Mouse (Mus musculus) intestine, embryonic 15.5 days (tissue): Measurements from ENCODE around the gene Arhgap28. TPM values are rescaled to one million over a fixed set of nuclear protein-coding genes. Genes with fewer than 3 reads are reported as not detected.
A peak's percentile ranks its signal among the peaks of the same experiment; 100 is the strongest.

Source experiments
- ATAC-seq: fragments of 200-750 bp; cut with Nextera tagmentation; 2 replicates; pipeline ENCODE4 v1.8.0; 2017; ENCODE audit warnings: moderate TSS enrichment, moderate library complexity
- H3K27ac ChIP-seq: fragments of 300-500 bp; sonication (generic); 2 replicates; pipeline ENCODE4 v1.5.1; 2015; ENCODE audit warnings: mild to moderate bottlenecking, inconsistent platforms
- H3K27me3 ChIP-seq: fragments of 300-500 bp; sonication (generic); replicated peaks from 2 replicates; pipeline ENCODE4 v1.6.1; 2015; ENCODE audit warnings: inconsistent platforms
- H3K36me3 ChIP-seq: fragments of 300-500 bp; sonication (generic); 2 replicates; pipeline ENCODE4 v1.6.1; 2015; ENCODE audit warnings: inconsistent platforms
- H3K4me1 ChIP-seq: fragments of 300-500 bp; sonication (generic); replicated peaks from 2 replicates; pipeline ENCODE4 v1.6.1; 2015; ENCODE audit warnings: inconsistent platforms
- H3K4me2 ChIP-seq: fragments of 300-500 bp; sonication (generic); replicated peaks from 2 replicates; pipeline ENCODE4 v1.6.1; 2015; ENCODE audit warnings: mild to moderate bottlenecking, inconsistent platforms
- H3K4me3 ChIP-seq: fragments of 300-500 bp; sonication (generic); replicated peaks from 2 replicates; pipeline ENCODE4 v1.5.1; 2015; ENCODE audit warnings: inconsistent platforms
- H3K9ac ChIP-seq: fragments of 300-500 bp; sonication (generic); 2 replicates; pipeline ENCODE4 v1.6.1; 2015; ENCODE audit warnings: inconsistent platforms
- H3K9me3 ChIP-seq: fragments of 300-500 bp; sonication (generic); 2 replicates; pipeline ENCODE4 v1.6.1; 2016; ENCODE audit warnings: inconsistent platforms
- WGBS: fragments of 180-500 bp; shearing (Covaris S2); methylation state at CpG from one replicate; pipeline ENCODE4 v1.1.7; 2015; 5-methylcytosine and 5-hydroxymethylcytosine counted together
- polyA plus RNA-seq: library from polyadenylated mRNA; unstranded; fragments of >200 nt; fragmentation: Nextera tagmentation; extraction: Ambion mirVana; gene quantifications from 2 replicates; pipeline ENCODE4 v1.2.1, GENCODE M21; 2015

Arhgap28 gene
- polyA plus RNA-seq, 1 experiment from 2014 or later, result 19.1 TPM

DNA sequence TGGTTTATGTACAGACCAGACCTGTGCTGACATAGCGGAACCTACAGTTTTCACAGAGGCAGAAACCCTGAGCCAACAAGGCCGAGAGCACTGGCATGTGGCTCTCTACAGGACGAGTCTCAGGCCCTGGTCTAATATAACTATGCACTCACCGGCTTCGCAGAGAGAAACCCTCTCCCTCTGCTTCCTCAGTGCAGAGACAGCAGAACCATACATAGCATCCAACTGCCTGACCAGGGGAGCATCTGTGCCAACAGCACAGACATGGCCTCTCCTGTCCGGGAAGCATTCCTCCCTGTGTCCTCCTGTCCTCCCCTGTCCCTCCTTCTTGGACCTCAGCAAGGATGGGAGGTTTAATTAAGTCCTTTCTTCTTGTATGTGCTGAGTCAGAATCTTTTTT is 75.6 kb downstream of the Arhgap28 start:
- Histone ChIP-seq H3K27ac (0 out of 2 replicates have a peak overlapping the region, but pooled peaks have one; percentile 2), H3K4me2 (no peak overlapping the region), H3K4me3 (no peak overlapping the region), H3K27me3 (no peaks in the 10 kb centered on the region), H3K9ac (no peak overlapping the region), H3K36me3 (no peaks in the 10 kb centered on the region), H3K9me3 (no peaks in the 10 kb centered on the region), H3K4me1 (no peaks in the 10 kb centered on the region)
- WGBS, result 88% methylated on average over 6 of the region's 6 CpGs
- ATAC-seq, result no peak

DNA sequence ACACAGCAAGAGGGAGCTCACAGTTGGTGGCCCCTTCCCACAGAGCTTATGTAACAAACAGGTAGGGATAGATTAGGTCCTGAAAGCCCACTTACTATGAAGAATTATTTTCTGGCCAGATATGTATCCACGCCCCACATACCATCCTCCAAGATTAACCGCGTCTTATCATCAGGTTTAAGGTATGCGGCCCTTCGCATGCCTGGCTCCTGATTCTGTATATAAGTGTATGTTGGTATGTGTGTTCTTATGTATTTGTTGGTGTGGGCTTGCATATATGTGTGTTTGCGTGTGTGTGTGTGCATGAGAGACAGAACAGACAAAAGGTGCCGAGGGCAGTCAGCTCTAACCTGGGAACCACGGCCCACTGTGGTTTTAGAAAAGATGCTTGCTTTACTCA is 76.1 kb downstream of the Arhgap28 start:
- H3K27ac ChIP-seq, result no peak overlapping the region
- H3K4me1 ChIP-seq, result no peaks in the 10 kb centered on the region
- no peak overlapping the region for H3K4me3 ChIP-seq
- H3K9ac ChIP-seq, result no peak overlapping the region
- H3K4me2 ChIP-seq, result no peak overlapping the region
- H3K27me3 ChIP-seq, result no peaks in the 10 kb centered on the region
- no peaks in the 10 kb centered on the region for H3K9me3 ChIP-seq
- 85% methylated on average over 8 of the region's 8 CpGs for WGBS
- no peak for ATAC-seq
- H3K36me3 ChIP-seq, result no peaks in the 10 kb centered on the region

DNA sequence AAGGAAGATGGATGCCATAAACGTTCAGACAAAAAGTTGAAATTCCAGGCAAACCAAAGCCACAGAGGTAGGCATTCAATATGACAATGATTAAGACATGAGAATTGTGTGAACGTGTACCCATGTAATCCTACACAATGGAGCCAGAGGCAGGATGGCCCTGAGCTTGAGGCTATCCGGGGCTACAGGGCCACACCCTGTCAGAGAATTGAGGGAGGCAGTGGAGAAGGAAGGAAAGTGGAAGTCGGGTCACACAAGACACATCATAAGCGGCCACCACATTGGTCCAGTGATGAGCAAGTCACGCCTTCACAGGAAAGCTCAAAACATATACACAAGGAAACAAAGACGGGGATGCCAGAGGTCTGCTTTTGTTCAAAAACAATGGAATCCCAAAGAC is 84.0 kb downstream of the Arhgap28 start:
- ATAC-seq, result no peak
- Histone ChIP-seq H3K9me3 (no peaks in the 10 kb centered on the region), H3K4me3 (no peak overlapping the region), H3K27ac (no peak overlapping the region), H3K36me3 (no peaks in the 10 kb centered on the region), H3K27me3 (no peaks in the 10 kb centered on the region), H3K9ac (no peak overlapping the region), H3K4me1 (no peaks in the 10 kb centered on the region), H3K4me2 (no peak overlapping the region)
- 85% methylated on average over 7 of the region's 7 CpGs for WGBS

DNA sequence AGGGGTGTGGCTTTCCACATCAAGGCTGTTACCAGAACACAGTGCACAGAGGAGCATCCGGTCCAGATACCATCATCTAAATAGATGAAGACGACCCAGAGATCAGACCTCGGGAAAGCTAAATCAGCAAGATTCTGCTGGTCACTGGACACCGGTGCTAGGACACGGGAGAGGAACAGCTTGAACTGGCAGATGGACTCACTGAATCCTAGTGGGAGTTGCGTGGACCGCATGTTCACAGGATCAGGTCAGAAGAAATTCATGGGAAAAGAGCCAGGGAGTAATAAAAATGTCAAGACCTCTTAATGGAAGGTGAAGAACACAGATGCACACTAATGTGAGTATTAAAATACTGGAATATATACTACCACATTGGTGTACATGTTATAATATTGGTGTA is 85.7 kb downstream of the Arhgap28 start:
- no peaks in the 10 kb centered on the region for H3K36me3 ChIP-seq
- no peak for ATAC-seq
- no peaks in the 10 kb centered on the region for H3K4me1 ChIP-seq
- no peak overlapping the region for H3K4me3 ChIP-seq
- H3K9ac ChIP-seq, result no peak overlapping the region
- WGBS, result 87% methylated on average over 7 of the region's 7 CpGs
- H3K4me2 ChIP-seq, result no peak overlapping the region
- H3K27ac ChIP-seq, result no peak overlapping the region
- no peaks in the 10 kb centered on the region for H3K27me3 ChIP-seq
- no peaks in the 10 kb centered on the region for H3K9me3 ChIP-seq

DNA sequence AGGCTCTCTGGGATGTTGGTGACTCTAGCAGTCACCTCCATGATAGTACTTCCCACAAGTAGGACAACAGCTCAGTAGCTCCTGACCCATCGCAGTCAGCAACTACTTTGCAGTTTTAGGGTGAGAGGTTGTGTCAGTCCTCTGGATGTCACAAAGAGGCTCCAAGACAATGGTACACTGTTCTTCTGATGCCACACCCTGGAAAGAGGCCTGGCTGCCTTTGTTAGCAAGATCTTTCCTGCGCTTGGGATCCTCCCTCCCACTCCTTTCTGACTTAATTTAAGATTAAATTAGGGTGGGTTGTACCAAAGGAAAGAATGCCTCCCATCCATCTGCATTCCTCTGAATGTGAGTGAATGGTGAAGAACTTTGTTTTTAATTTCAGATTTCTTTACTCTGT is 87.0 kb downstream of the Arhgap28 start:
- Histone ChIP-seq H3K9ac (no peak overlapping the region), H3K4me3 (no peak overlapping the region)

DNA sequence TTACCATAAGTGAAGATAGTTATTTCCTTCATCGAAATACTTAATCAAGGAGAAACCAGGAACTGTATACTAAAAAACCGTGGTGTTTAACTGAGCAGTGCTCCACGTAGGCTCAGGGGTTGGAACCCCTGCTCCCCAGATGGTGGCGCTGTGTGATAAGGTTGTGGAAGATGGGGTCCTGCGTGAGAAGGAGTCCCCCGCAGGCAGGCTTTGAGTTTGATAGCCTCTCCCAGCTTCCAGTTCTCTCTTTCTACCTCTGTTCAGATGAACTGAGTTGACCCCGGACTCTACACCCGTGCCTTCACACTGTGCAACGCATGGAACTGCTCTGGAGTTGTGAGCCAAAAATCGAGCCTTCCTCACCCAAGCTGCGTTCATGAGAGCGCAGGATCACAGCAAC is 91.3 kb downstream of the Arhgap28 start:
- H3K4me3 ChIP-seq, result no peak overlapping the region
- WGBS, result 56% methylated on average over 12 of the region's 12 CpGs
- no peaks in the 10 kb centered on the region for H3K36me3 ChIP-seq
- no peak overlapping the region for H3K4me2 ChIP-seq
- H3K4me1 ChIP-seq, result peaks cover 6% of the 10 kb centered on the region
- no peak overlapping the region for H3K27ac ChIP-seq
- no peak overlapping the region for H3K9ac ChIP-seq
- 0 out of 2 replicates have a peak, but pooled peaks have one; percentile 45 for ATAC-seq
- H3K27me3 ChIP-seq, result no peaks in the 10 kb centered on the region
- no peaks in the 10 kb centered on the region for H3K9me3 ChIP-seq

More for the DNA sequence above, 87.0 kb downstream of the Arhgap28 start:
- no peaks in the 10 kb centered on the region for H3K4me1 ChIP-seq
- no peaks in the 10 kb centered on the region for H3K36me3 ChIP-seq
- 84% methylated on average over 2 of the region's 2 CpGs for WGBS
- ATAC-seq, result no peak
- no peak overlapping the region for H3K4me2 ChIP-seq
- H3K27ac ChIP-seq, result no peak overlapping the region
- no peaks in the 10 kb centered on the region for H3K27me3 ChIP-seq
- H3K9me3 ChIP-seq, result no peaks in the 10 kb centered on the region

DNA sequence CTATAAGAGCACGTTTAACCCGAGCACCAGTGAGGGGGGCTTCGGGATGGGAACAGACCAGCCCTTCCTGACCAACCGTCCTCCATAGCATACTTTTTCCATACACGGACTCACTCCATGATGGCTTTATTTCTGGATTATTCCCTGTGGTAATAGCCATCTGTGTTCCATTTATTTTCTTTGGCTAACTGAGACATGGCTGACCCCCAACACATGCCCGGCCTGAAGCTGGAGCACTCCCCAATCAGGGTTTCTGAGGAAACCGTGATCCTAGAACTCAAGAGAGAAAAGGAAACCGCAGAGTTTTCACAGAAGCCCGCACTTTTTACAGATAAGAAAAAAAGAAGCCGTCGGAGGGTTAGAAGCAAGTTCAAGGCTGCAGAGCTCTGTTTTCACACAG is 91.9 kb downstream of the Arhgap28 start:
- WGBS, result 77% methylated on average over 11 of the region's 11 CpGs
- no peak for ATAC-seq

DNA sequence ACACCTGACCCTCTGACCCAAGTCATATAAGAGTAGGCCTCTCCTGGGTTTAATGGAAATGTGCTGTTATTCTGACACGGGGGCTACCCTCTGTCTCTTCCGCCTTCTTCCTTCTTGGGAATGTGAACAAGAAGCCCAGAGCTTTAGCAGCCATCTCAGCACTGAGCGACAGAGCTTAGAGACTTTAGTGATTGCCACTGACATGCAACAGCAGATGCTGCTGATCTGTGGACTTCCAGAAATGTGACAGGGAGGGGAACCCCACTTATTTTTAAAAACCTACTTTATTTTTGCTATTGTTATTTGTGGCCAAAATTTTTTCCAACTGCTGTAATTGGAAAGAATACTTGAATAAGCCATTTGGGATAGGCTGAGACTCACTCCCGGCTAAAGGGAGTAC is 95.4 kb downstream of the Arhgap28 start:
- H3K4me3 ChIP-seq, result no peak overlapping the region
- H3K36me3 ChIP-seq, result no peaks in the 10 kb centered on the region
- no peak overlapping the region for H3K9ac ChIP-seq
- 79% methylated on average over 4 of the region's 4 CpGs for WGBS
- no peak overlapping the region for H3K27ac ChIP-seq
- H3K27me3 ChIP-seq, result no peaks in the 10 kb centered on the region
- ATAC-seq, result peak; percentile 4; the same call in 1 of the 2 replicates
- peaks cover 6% of the 10 kb centered on the region for H3K4me1 ChIP-seq
- no peak overlapping the region for H3K4me2 ChIP-seq
- H3K9me3 ChIP-seq, result no peaks in the 10 kb centered on the region

More for the DNA sequence above, 91.9 kb downstream of the Arhgap28 start:
- Histone ChIP-seq H3K36me3 (no peaks in the 10 kb centered on the region), H3K27me3 (no peaks in the 10 kb centered on the region), H3K9ac (no peak overlapping the region), H3K27ac (no peak overlapping the region), H3K4me1 (peaks cover 6% of the 10 kb centered on the region), H3K4me3 (no peak overlapping the region), H3K4me2 (no peak overlapping the region), H3K9me3 (no peaks in the 10 kb centered on the region)

DNA sequence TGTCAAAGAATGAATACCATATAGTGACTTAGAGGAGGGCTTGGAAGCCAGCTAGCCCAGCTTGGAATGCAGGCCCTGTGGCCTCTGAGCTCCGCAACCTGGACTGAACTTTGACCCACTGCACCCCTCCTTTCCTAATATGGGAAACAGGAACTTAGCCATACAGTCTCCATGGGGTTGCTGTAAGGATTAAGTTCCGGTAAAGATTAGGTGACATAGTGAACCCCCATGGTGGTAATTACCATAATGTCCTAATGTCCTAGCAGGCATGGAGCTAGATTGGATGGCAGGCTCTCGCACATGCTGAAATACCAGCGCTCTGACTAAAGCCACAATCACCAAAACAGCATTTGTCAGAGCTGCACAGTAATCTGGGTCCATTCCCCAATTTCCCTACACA is 95.8 kb downstream of the Arhgap28 start:
- Histone ChIP-seq H3K4me3 (no peak overlapping the region), H3K9ac (no peak overlapping the region), H3K9me3 (no peaks in the 10 kb centered on the region), H3K27ac (no peak overlapping the region), H3K4me1 (peaks cover 6% of the 10 kb centered on the region), H3K4me2 (no peak overlapping the region), H3K27me3 (no peaks in the 10 kb centered on the region), H3K36me3 (no peaks in the 10 kb centered on the region)
- 73% methylated on average over 4 of the region's 4 CpGs for WGBS
- ATAC-seq, result peak; percentile 65

DNA sequence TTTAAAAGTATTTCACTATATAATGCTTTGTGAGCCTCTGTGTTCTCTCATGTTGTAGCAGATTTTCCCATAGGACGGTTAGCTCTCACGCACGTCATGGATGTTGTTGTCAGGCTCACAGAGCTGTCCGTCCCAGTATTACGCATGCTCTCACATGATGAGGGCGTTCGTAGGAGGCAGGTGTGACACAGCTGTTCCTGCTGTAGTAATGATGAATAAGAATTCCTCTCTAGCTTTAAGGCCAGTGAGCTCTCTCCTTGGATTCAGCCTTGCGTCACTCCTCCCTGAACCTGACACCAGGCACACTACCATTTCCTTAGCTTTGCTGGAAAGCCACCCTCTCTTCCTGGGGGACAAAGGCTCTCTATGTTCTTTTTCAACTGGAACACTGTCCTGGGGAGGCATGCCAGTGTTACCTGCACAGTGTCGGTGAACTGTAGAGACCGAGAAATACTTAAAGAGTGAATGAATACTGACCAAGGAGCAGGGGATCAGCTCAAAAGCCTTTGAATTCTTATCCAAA is 96.3 kb downstream of the Arhgap28 start:
- ATAC-seq, result no peak
- Histone ChIP-seq H3K4me1 (peaks cover 6% of the 10 kb centered on the region), H3K36me3 (no peaks in the 10 kb centered on the region), H3K4me2 (no peak overlapping the region), H3K4me3 (no peak overlapping the region), H3K9ac (no peak overlapping the region), H3K9me3 (no peaks in the 10 kb centered on the region), H3K27me3 (no peaks in the 10 kb centered on the region), H3K27ac (no peak overlapping the region)
- 77% methylated on average over 10 of the region's 10 CpGs for WGBS

DNA sequence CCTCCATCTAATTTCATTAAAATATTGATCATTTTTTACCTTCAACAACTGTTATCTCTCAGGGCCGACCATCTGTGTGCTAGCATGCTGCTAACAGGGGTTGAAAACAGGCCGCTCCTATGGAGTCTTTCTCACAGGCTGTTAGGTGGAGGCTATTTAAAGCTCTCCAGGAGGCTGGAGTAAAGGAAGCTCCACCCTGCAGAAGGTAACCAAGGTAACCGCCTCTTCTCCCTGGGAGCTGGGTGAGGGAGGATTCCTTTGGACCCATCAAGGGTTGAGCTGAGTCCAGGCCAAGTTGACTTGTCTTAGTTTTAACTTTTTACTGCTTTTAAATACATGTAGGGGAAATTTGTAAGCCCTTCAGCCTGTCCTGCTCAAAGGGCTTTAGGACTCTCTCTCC is 97.7 kb downstream of the Arhgap28 start:
- no peaks in the 10 kb centered on the region for H3K36me3 ChIP-seq
- WGBS, result 77% methylated on average over 3 of the region's 3 CpGs
- H3K4me1 ChIP-seq, result peaks cover 6% of the 10 kb centered on the region
- ATAC-seq, result no peak
- H3K4me3 ChIP-seq, result no peak overlapping the region
- no peak overlapping the region for H3K4me2 ChIP-seq
- H3K27me3 ChIP-seq, result no peaks in the 10 kb centered on the region
- H3K9me3 ChIP-seq, result no peaks in the 10 kb centered on the region
- H3K9ac ChIP-seq, result no peak overlapping the region
- no peak overlapping the region for H3K27ac ChIP-seq

DNA sequence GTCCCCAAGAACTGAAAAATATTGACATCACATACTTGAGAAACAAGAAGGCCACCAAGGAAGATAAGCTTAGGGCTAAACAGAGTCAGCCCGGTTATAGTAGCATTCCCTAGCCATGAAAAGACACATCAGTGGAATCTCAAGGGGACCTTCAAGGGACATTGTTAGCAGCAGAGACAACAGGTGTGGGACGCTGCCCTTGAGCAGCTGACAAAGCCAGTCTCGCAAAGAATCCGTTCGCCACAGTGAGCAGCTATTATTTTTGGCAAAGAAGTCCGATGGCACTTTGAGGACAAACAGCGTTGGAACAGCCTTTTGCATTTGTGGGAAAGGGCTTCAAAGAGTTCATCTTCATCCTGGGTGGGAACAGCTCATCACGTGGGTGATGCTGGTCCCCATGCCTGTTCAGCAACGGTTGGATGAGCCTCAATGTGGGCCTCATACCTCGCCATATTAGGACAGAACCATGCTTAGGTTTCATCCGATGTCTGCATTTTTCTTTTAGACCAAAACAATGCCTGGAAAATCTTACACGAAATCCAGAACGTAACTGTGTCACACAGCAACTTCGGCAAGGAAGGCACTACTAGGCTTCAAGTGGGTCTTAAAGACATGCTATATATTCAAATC is 99.5 kb downstream of the Arhgap28 start:
- Histone ChIP-seq H3K4me2 (no peak overlapping the region), H3K36me3 (no peaks in the 10 kb centered on the region), H3K9ac (no peak overlapping the region), H3K4me3 (no peak overlapping the region), H3K27ac (no peak overlapping the region), H3K9me3 (no peaks in the 10 kb centered on the region), H3K27me3 (no peaks in the 10 kb centered on the region), H3K4me1 (peaks cover 6% of the 10 kb centered on the region)
- WGBS, result 80% methylated on average over 14 of the region's 14 CpGs
- ATAC-seq, result no peak

DNA sequence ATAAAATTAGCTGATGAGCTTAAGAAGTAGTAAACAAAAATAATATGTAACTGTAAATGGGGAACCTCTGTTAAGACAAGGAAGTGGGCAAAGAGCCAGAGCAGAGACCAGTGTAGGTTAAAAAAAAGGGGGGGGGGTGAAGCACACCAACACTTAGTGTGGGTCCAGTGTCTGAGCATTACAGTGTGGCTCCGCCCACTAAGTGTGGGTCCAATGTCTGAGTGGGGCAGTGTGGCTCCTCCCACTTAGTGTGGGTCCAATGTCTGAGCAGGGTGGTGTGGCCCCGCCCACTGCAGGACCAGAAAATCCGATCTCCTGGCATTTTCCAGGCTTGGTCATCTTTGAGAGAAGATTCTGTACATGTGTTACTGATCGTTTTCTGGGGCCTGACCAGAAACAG is 101.1 kb downstream of the Arhgap28 start:
- Histone ChIP-seq H3K4me2 (no peak overlapping the region), H3K4me1 (no peaks in the 10 kb centered on the region), H3K9ac (no peak overlapping the region), H3K36me3 (no peaks in the 10 kb centered on the region), H3K27ac (no peak overlapping the region), H3K27me3 (no peaks in the 10 kb centered on the region), H3K4me3 (no peak overlapping the region), H3K9me3 (no peaks in the 10 kb centered on the region)
- ATAC-seq, result no peak
- WGBS, result 87% methylated on average over 4 of the region's 4 CpGs
